In the genomic region with DNA sequence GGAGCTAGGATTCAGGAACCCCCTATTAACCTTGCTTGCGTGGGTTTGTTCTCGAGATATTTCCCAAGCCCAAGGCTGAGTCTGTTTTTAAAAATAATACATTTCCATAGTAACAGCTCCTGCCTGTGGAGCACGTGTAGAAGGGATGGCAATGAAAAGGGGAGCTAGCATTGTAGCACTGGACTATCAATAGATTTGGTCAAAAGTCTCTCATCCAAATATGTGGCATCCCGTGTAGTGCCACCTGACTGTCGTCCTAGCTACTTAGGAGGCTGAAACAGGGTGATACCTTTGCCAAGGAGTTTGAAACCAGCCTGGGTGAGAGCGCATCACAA, we compare ENCODE assay signal across 8 mouse cellular contexts. TPM values are rescaled to one million over a fixed set of nuclear protein-coding genes. Genes with fewer than 3 reads are reported as not detected.
A peak's percentile ranks its signal among the peaks of the same experiment; 100 is the strongest.
DNase-seq lines count a peak whose midpoint lies in the region; ATAC-seq lines count a peak whose summit lies in the region.

No protein-coding gene starts in this region.

- H3K9me3 ChIP-seq in heart, embryonic 11.5 days (replicated peaks; ENCODE audit: control insufficient read depth, low read length): no peaks in the 10 kb centered on the region
- H3K9me3 ChIP-seq in forebrain, embryonic 12.5 days: no peaks in the 10 kb centered on the region
- no peaks in the 10 kb centered on the region for H3K9me3 ChIP-seq in liver, embryonic 11.5 days (ENCODE audit: control insufficient read depth, low read length)

- H3K9ac ChIP-seq in heart, embryonic 11.5 days (ENCODE audit: low read depth, low read length): peak overlapping the region; percentile 66
- H3K9ac ChIP-seq in forebrain, embryonic 12.5 days: peak overlapping the region; percentile 94
- peak overlapping the region; percentile 63 for H3K9ac ChIP-seq in liver, embryonic 11.5 days (ENCODE audit: low read depth, low read length)

- no peaks in the 10 kb centered on the region for H3K27me3 ChIP-seq in heart, embryonic 11.5 days (ENCODE audit: control insufficient read depth, insufficient read depth, low read length)
- H3K27me3 ChIP-seq in forebrain, embryonic 12.5 days: no peaks in the 10 kb centered on the region
- H3K27me3 ChIP-seq in liver, embryonic 11.5 days (replicated peaks; ENCODE audit: control insufficient read depth, insufficient read depth, low read length): no peaks in the 10 kb centered on the region

- no peak for ATAC-seq in heart, embryonic 11.5 days (replicated peaks; ENCODE audit: insufficient number of reproducible peaks, low FRiP score, low TSS enrichment)
- peak; percentile 21 for ATAC-seq in forebrain, embryonic 12.5 days (ENCODE audit: low FRiP score)
- no peak for ATAC-seq in liver, embryonic 11.5 days (replicated peaks; ENCODE audit: low FRiP score)

- peak overlapping the region; percentile 75 for H3K4me3 ChIP-seq in heart, embryonic 11.5 days (ENCODE audit: low read depth, low read length)
- H3K4me3 ChIP-seq in forebrain, embryonic 12.5 days (replicated peaks): peak overlapping the region; percentile 86
- peak overlapping the region; percentile 90 for H3K4me3 ChIP-seq in liver, embryonic 11.5 days (ENCODE audit: low read depth, low read length)

- DNase-seq in heart, postnatal 14 days: no peak
- peak; percentile 20 for DNase-seq in CD4-positive helper T cell, adult 2 months (ENCODE audit: low read depth, low spot score)
- no peak for DNase-seq in liver, embryonic 11.5 days (ENCODE audit: low spot score)
- DNase-seq in urinary bladder, adult 18-20 months (ENCODE audit: low spot score in 2 of 2): no peak
- no peak for DNase-seq in testis, postnatal 10 days (ENCODE audit: low spot score)
- no peak for DNase-seq in c-Kit-positive CD71-positive TER-119-positive erythroid progenitor cells, embryonic 14.5 days (ENCODE audit: low spot score)

- intact Hi-C loops in heart, postnatal 14 days (cut with DNase I): no loop called here

- 20% methylated on average over 6 of the region's 6 CpGs for WGBS in heart, embryonic 11.5 days (ENCODE audit: insufficient replicate concordance)
- WGBS in forebrain, embryonic 12.5 days: 25% methylated on average over 6 of the region's 6 CpGs
- 27% methylated on average over 6 of the region's 6 CpGs for WGBS in liver, embryonic 11.5 days

- H3K4me1 ChIP-seq in heart, embryonic 11.5 days (ENCODE audit: control insufficient read depth, insufficient read depth, low read length): peaks cover 16% of the 10 kb centered on the region
- peaks cover 35% of the 10 kb centered on the region for H3K4me1 ChIP-seq in forebrain, embryonic 12.5 days
- H3K4me1 ChIP-seq in liver, embryonic 11.5 days (replicated peaks; ENCODE audit: control insufficient read depth, insufficient read depth, low read length): peaks cover 26% of the 10 kb centered on the region

- peak overlapping the region; percentile 68 for H3K27ac ChIP-seq in heart, embryonic 11.5 days (ENCODE audit: low read depth, low read length)
- peak overlapping the region; percentile 67 for H3K27ac ChIP-seq in forebrain, embryonic 12.5 days
- peak overlapping the region; percentile 57; the same call in 1 of the 2 replicates for H3K27ac ChIP-seq in liver, embryonic 11.5 days (ENCODE audit: low read depth, low read length)

- H3K4me2 ChIP-seq in heart, embryonic 11.5 days: peak overlapping the region; percentile 83
- peak overlapping the region; percentile 94 for H3K4me2 ChIP-seq in forebrain, embryonic 12.5 days
- H3K4me2 ChIP-seq in liver, embryonic 11.5 days: peak overlapping the region; percentile 97

- H3K36me3 ChIP-seq in heart, embryonic 11.5 days (ENCODE audit: control insufficient read depth, insufficient read depth, low read length): 0 out of 2 replicates have a peak, but pooled peaks cover 3% of the 10 kb centered on the region
- peaks cover 9% of the 10 kb centered on the region for H3K36me3 ChIP-seq in forebrain, embryonic 12.5 days (replicated peaks)
- H3K36me3 ChIP-seq in liver, embryonic 11.5 days (ENCODE audit: control insufficient read depth, insufficient read depth, low read length): peaks cover 3% of the 10 kb centered on the region; the same call in 1 of the 2 replicates

RNA-seq across cellular contexts. Expression of gene C2cd2l, which starts 0.7 kb away (rescaled TPM):
- polyA plus RNA-seq in heart, embryonic 11.5 days (2014; fragmentation: Nextera tagmentation; extraction: Ambion mirVana): 4.7 and 7.1 TPM in 2 replicates
- total RNA-seq in heart, postnatal 14 days (2021): 10 to 100 TPM; 15.8 to 16.6 TPM
- polyA plus RNA-seq in forebrain, embryonic 12.5 days (2016; fragmentation: Nextera tagmentation; extraction: Ambion mirVana): 16.5 and 16.9 TPM in 2 replicates
- 8.9 and 9.3 TPM in 2 replicates for polyA plus RNA-seq in liver, embryonic 11.5 days (2014; fragmentation: Nextera tagmentation; extraction: Ambion mirVana)

RNA-seq across cellular contexts. Expression of gene Dpagt1, which starts 5.1 kb away (rescaled TPM):
- polyA plus RNA-seq in heart, embryonic 11.5 days (2014; fragmentation: Nextera tagmentation; extraction: Ambion mirVana): 40.2 and 46.3 TPM in 2 replicates
- 10 to 100 TPM; 18.8 to 21.0 TPM for total RNA-seq in heart, postnatal 14 days (2021)
- 38.9 and 39.3 TPM in 2 replicates for polyA plus RNA-seq in forebrain, embryonic 12.5 days (2016; fragmentation: Nextera tagmentation; extraction: Ambion mirVana)
- polyA plus RNA-seq in liver, embryonic 11.5 days (2014; fragmentation: Nextera tagmentation; extraction: Ambion mirVana): 39.5 and 41.9 TPM in 2 replicates

RNA-seq across cellular contexts. Expression of gene H2afx, which starts 13.7 kb away (rescaled TPM):
- 199 and 232 TPM in 2 replicates for polyA plus RNA-seq in heart, embryonic 11.5 days (2014; fragmentation: Nextera tagmentation; extraction: Ambion mirVana)
- total RNA-seq in heart, postnatal 14 days (2021): 10 to 100 TPM; 21.6 to 35.0 TPM
- polyA plus RNA-seq in forebrain, embryonic 12.5 days (2016; fragmentation: Nextera tagmentation; extraction: Ambion mirVana): 477 and 482 TPM in 2 replicates
- polyA plus RNA-seq in liver, embryonic 11.5 days (2014; fragmentation: Nextera tagmentation; extraction: Ambion mirVana): 250 TPM in 2 replicates

RNA-seq across cellular contexts. Expression of gene Hinfp, which starts 15.3 kb away (rescaled TPM):
- 15.3 and 15.9 TPM in 2 replicates for polyA plus RNA-seq in heart, embryonic 11.5 days (2014; fragmentation: Nextera tagmentation; extraction: Ambion mirVana)
- total RNA-seq in heart, postnatal 14 days (2021): 10 to 100 TPM; 11.0 to 11.4 TPM
- polyA plus RNA-seq in forebrain, embryonic 12.5 days (2016; fragmentation: Nextera tagmentation; extraction: Ambion mirVana): 34.6 and 35.5 TPM in 2 replicates
- polyA plus RNA-seq in liver, embryonic 11.5 days (2014; fragmentation: Nextera tagmentation; extraction: Ambion mirVana): 19.3 and 20.2 TPM in 2 replicates

RNA-seq across cellular contexts. Expression of gene Hmbs, which starts 23.3 kb away (rescaled TPM):
- polyA plus RNA-seq in heart, embryonic 11.5 days (2014; fragmentation: Nextera tagmentation; extraction: Ambion mirVana): 258 and 291 TPM in 2 replicates
- total RNA-seq in heart, postnatal 14 days (2021): 10 to 100 TPM; 44.4 to 46.8 TPM
- polyA plus RNA-seq in forebrain, embryonic 12.5 days (2016; fragmentation: Nextera tagmentation; extraction: Ambion mirVana): 107 and 115 TPM in 2 replicates
- polyA plus RNA-seq in liver, embryonic 11.5 days (2014; fragmentation: Nextera tagmentation; extraction: Ambion mirVana): 879 and 949 TPM in 2 replicates
